Mouse (Mus musculus) C2C12 (cell line): Measurements from ENCODE around the gene Lin9.

ENCODE experiments used
- CEBPB ChIP-seq: IDR thresholded peaks from one replicate; pipeline ENCODE4 v1.6.1; 2011; ENCODE audit warnings: low read depth, mild to moderate bottlenecking, control low read depth, moderate library complexity
- CTCF ChIP-seq: IDR thresholded peaks from one replicate; pipeline ENCODE4 v1.5.1; 2011; ENCODE audit not compliant: control insufficient read depth, insufficient read depth, insufficient read length
- MAX ChIP-seq: IDR thresholded peaks from one replicate; pipeline ENCODE4 v1.6.1; 2011; ENCODE audit warnings: mild to moderate bottlenecking, control low read depth
- MYOD1 ChIP-seq: IDR thresholded peaks from one replicate; pipeline ENCODE4 v1.6.1; 2011; ENCODE audit warnings: low read depth; ENCODE audit not compliant: control insufficient read depth, insufficient read length

DNA sequence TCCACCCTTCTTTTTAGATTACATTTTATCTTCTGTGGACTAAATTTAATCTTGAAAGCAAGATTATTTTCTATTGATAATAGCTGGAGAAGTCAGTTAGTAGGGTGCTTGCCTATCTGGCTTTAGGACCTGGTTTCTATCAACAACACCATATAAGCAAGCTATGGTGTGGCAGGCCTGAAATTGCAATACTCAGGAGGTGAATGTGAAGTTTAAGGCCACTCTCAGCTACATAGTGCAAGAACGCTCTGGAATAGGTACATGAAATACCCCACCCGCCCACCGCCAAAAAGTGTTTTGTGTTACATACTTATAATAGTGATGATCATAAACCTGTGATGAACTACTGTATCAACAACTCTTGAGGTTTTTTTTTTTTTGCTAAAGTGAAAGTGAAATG, 88.3 kb downstream of the Lin9 start:
- TF ChIP-seq CEBPB (no peak), CTCF (no peak), MYOD1 (no peak), MAX (no peak)
